Mouse (Mus musculus) stomach, postnatal 0 days (tissue): ENCODE results near the gene Igfals. TPM values are rescaled to one million over a fixed set of nuclear protein-coding genes. Genes with fewer than 3 reads are reported as not detected.

ENCODE experiments used
- ATAC-seq: fragments of 200-750 bp; cut with Nextera tagmentation; 2 replicates; pipeline ENCODE4 v1.8.0; 2017; ENCODE audit not compliant: low FRiP score, low TSS enrichment
- DNase-seq: peaks from one replicate; pipeline ENCODE4 v3.0.0-alpha.2; 2016; ENCODE audit warnings: low spot score
- H3K27ac ChIP-seq: fragments of 300-500 bp; sonication (generic); replicated peaks from 2 replicates; pipeline ENCODE4 v1.5.1; 2014; ENCODE audit warnings: mild to moderate bottlenecking, control low read depth
- H3K27me3 ChIP-seq: fragments of 300-500 bp; sonication (generic); 2 replicates; pipeline ENCODE4 v1.6.1; 2014; ENCODE audit warnings: low read length; ENCODE audit not compliant: control insufficient read depth, insufficient read depth
- H3K36me3 ChIP-seq: fragments of 300-500 bp; sonication (generic); 2 replicates; pipeline ENCODE4 v1.6.1; 2014; ENCODE audit warnings: low read length, mixed read lengths; ENCODE audit not compliant: control insufficient read depth, insufficient read depth
- H3K4me1 ChIP-seq: fragments of 300-500 bp; sonication (generic); replicated peaks from 2 replicates; pipeline ENCODE4 v1.6.1; 2014; ENCODE audit warnings: antibody characterized with exemption; ENCODE audit not compliant: control insufficient read depth, insufficient read depth
- H3K4me2 ChIP-seq: fragments of 300-500 bp; sonication (generic); replicated peaks from 2 replicates; pipeline ENCODE4 v1.6.1; 2014; ENCODE audit warnings: low read depth, mild to moderate bottlenecking, control low read depth, moderate library complexity
- H3K4me3 ChIP-seq: fragments of 300-500 bp; sonication (generic); 2 replicates; pipeline ENCODE4 v1.5.1; 2014; ENCODE audit warnings: low read depth, low read length, control low read depth
- H3K9ac ChIP-seq: fragments of 300-500 bp; sonication (generic); 2 replicates; pipeline ENCODE4 v1.6.1; 2014; ENCODE audit warnings: mild to moderate bottlenecking, low read length, control low read depth, mixed read lengths
- H3K9me3 ChIP-seq: fragments of 300-500 bp; sonication (generic); 2 replicates; pipeline ENCODE4 v1.6.1; 2016; ENCODE audit warnings: low read length; ENCODE audit not compliant: control insufficient read depth
- CTCF ChIP-seq: IDR thresholded peaks from 2 replicates; pipeline ENCODE4 v1.5.1; 2016; ENCODE audit warnings: antibody characterized with exemption, low read depth, mild to moderate bottlenecking, moderate library complexity
- EP300 ChIP-seq: optimal IDR thresholded peaks from 2 replicates; pipeline ENCODE3; 2016; ENCODE audit warnings: antibody characterized with exemption
- WGBS: fragments of 180-500 bp; shearing (Covaris S2); extraction: QIAGEN DNeasy Blood & Tissue Kit; methylation state at CpG from one replicate; pipeline ENCODE4 v1.1.7; 2014; 5-methylcytosine and 5-hydroxymethylcytosine counted together
- polyA plus RNA-seq: library from polyadenylated mRNA; unstranded; fragments of >200 nt; fragmentation: Nextera tagmentation; extraction: Ambion mirVana; gene quantifications from 2 replicates; pipeline ENCODE4 v1.2.1, GENCODE M21; 2015

The Igfals gene
- polyA plus RNA-seq, 1 experiment from 2014 or later, result 5.6 TPM

- no peak for TF ChIP-seq EP300
- no peak for TF ChIP-seq CTCF
- H3K4me3 ChIP-seq, result no peak overlapping the region
- ATAC-seq, result no peak
- no peaks in the 10 kb centered on the region for H3K9me3 ChIP-seq
- H3K27me3 ChIP-seq, result no peaks in the 10 kb centered on the region
- no peak overlapping the region for H3K4me2 ChIP-seq
- no peak overlapping the region for H3K27ac ChIP-seq
- peaks cover 5% of the 10 kb centered on the region for H3K4me1 ChIP-seq
- peaks cover 8% of the 10 kb centered on the region; the same call in 1 of the 2 replicates for H3K36me3 ChIP-seq
- WGBS, result 91% methylated on average over 2 of the region's 2 CpGs
- DNase-seq, result no peak
- no peak overlapping the region for H3K9ac ChIP-seq
Observed at GRCm38 (mm10) chr17:24893276-24893675, 27.5 kb downstream of the Igfals start.

GRCm38 (mm10) chr17:24894061-24894994, 28.5 kb downstream of the Igfals start:
- H3K27ac ChIP-seq, result peak overlapping the region; percentile 91
- no peak for DNase-seq
- TF ChIP-seq CTCF (0 out of 2 replicates have a peak, but pooled peaks have one; percentile 10), EP300 (no peak)
- no peak for ATAC-seq
- no peaks in the 10 kb centered on the region for H3K27me3 ChIP-seq
- 9% methylated on average over 31 of the region's 31 CpGs for whole genome bisulfite sequencing
- peak overlapping the region; percentile 92 for H3K4me3 ChIP-seq
- peak overlapping the region; percentile 99 for H3K4me2 ChIP-seq
- peak overlapping the region; percentile 93 for H3K9ac ChIP-seq
- peaks cover 5% of the 10 kb centered on the region for H3K4me1 ChIP-seq
- peaks cover 14% of the 10 kb centered on the region for H3K36me3 ChIP-seq
- H3K9me3 ChIP-seq, result no peaks in the 10 kb centered on the region

GRCm38 (mm10) chr17:24894995-24895547, 29.3 kb downstream of the Igfals start, which contains the start of the genes Eme2 and Mrps34:
Eme2 (minus strand) TSS chr17:24895087.
Mrps34 (plus strand) TSS chr17:24895116.
- Histone ChIP-seq H3K27me3 (no peaks in the 10 kb centered on the region), H3K36me3 (peaks cover 20% of the 10 kb centered on the region)

GRCm38 (mm10) chr17:24895571-24896240, 29.9 kb downstream of the Igfals start:
- H3K36me3 ChIP-seq, result peaks cover 22% of the 10 kb centered on the region
- peak overlapping the region; percentile 91 for H3K27ac ChIP-seq
- H3K4me2 ChIP-seq, result peak overlapping the region; percentile 99

More at GRCm38 (mm10) chr17:24894995-24895547, 29.3 kb downstream of the Igfals start, which contains the start of the genes Eme2 and Mrps34:
- H3K4me1 ChIP-seq, result peaks cover 5% of the 10 kb centered on the region
- H3K9ac ChIP-seq, result peak within 1 kb of the TSS; percentile 93
- ATAC-seq (peak; percentile 63), DNase-seq (peak; percentile 90)
- H3K4me2 ChIP-seq, result peak within 1 kb of the TSS; percentile 99
- WGBS, result under 1% methylated on average over 61 of the region's 62 CpGs
- H3K27ac ChIP-seq, result peak within 1 kb of the TSS; percentile 91
- TF ChIP-seq CTCF (no peak), EP300 (no peak)
- H3K4me3 ChIP-seq, result peak within 1 kb of the TSS; percentile 92
- no peaks in the 10 kb centered on the region for H3K9me3 ChIP-seq

GRCm38 (mm10) chr17:24896241-24896992, 30.6 kb downstream of the Igfals start, which contains the start of gene Nme3:
Nme3 (plus strand) TSS chr17:24896500.
- WGBS, result 1% methylated on average over 45 of the region's 50 CpGs
- DNase-seq, result peak; percentile 84
- Histone ChIP-seq H3K4me1 (peaks cover 5% of the 10 kb centered on the region), H3K9me3 (no peaks in the 10 kb centered on the region), H3K36me3 (peaks cover 28% of the 10 kb centered on the region), H3K27me3 (no peaks in the 10 kb centered on the region), H3K27ac (peak within 1 kb of the TSS; percentile 91), H3K9ac (peak within 1 kb of the TSS; percentile 93), H3K4me2 (peak within 1 kb of the TSS; percentile 99), H3K4me3 (peak within 1 kb of the TSS; percentile 92)
- no peak for TF ChIP-seq EP300
- TF ChIP-seq CTCF, result peak; percentile 44
- peak; percentile 67 for ATAC-seq

More at GRCm38 (mm10) chr17:24895571-24896240, 29.9 kb downstream of the Igfals start:
- TF ChIP-seq EP300, result no peak
- no peak for TF ChIP-seq CTCF
- no peaks in the 10 kb centered on the region for H3K27me3 ChIP-seq
- WGBS, result 9% methylated on average over 23 of the region's 23 CpGs
- peaks cover 5% of the 10 kb centered on the region for H3K4me1 ChIP-seq
- H3K9ac ChIP-seq, result peak overlapping the region; percentile 93
- ATAC-seq, result no peak
- H3K4me3 ChIP-seq, result peak overlapping the region; percentile 92
- DNase-seq, result no peak
- no peaks in the 10 kb centered on the region for H3K9me3 ChIP-seq
